Mouse (Mus musculus) cortical plate, adult 2 months (tissue): ENCODE results near the gene Appbp2.

ENCODE experiments used
- CTCF ChIP-seq: fragments of 200-500 bp; IDR thresholded peaks from 2 replicates; pipeline ENCODE4 v1.5.1; 2011; ENCODE audit warnings: mild to moderate bottlenecking, control low read depth, low read length; ENCODE audit not compliant: insufficient read depth; ENCODE audit errors: extremely low read depth
- POLR2A ChIP-seq: fragments of 200-500 bp; IDR thresholded peaks from 2 replicates; pipeline ENCODE4 v1.6.1; 2011; ENCODE audit warnings: mild to moderate bottlenecking, low read length, control low read depth; ENCODE audit not compliant: insufficient read depth; ENCODE audit errors: extremely low read depth

GRCm38 (mm10) chr11:85270631-85271030, 35.7 kb upstream of the Appbp2 start:
- no peak for TF ChIP-seq POLR2A
- peak; percentile 22; the same call in 1 of the 2 replicates for TF ChIP-seq CTCF
